Mouse (Mus musculus): ENCODE measurements at regions not wholly inside any gene's neighbourhood (a gene's known extent, or its start where the extent isn't known, plus 50 kb on each side); places are given as distances from the start of the nearest gene placed in this dataset.
A peak's percentile ranks its signal among the peaks of the same experiment; 100 is the strongest.

- no peaks in the 10 kb centered on the region for H3K79me2 ChIP-seq (ENCODE audit: control insufficient read depth, insufficient read depth, low read length)
- peak; percentile 22 for DNase-seq (ENCODE audit: extremely low read depth, low read depth, low spot score)
- H3K4me1 ChIP-seq (ENCODE audit: control insufficient read depth, insufficient read depth, low read length): no peaks in the 10 kb centered on the region
- no peak overlapping the region for H3K9ac ChIP-seq (ENCODE audit: low read depth, low read length)
- H3K27me3 ChIP-seq (ENCODE audit: control insufficient read depth, insufficient read depth, low read length): no peaks in the 10 kb centered on the region
- H3K27ac ChIP-seq (replicated peaks; ENCODE audit: insufficient read depth, low read depth, low read length): no peak overlapping the region
- H3K36me3 ChIP-seq (ENCODE audit: control insufficient read depth, insufficient read depth, low read length): no peaks in the 10 kb centered on the region
- WGBS: 53% methylated on average over 11 of the region's 11 CpGs
- TF ChIP-seq POLR2A (IDR thresholded peaks at IDR 0.05; ENCODE audit: extremely low read depth, insufficient read depth, low read length): no peak
- peak; percentile 66 for TF ChIP-seq CTCF (IDR thresholded peaks at IDR 0.05; ENCODE audit: low read depth, low read length)
- H3K4me3 ChIP-seq (ENCODE audit: insufficient read depth, low read depth, low read length): no peak overlapping the region
Measured at GRCm38 (mm10) chr11:45678666-45679292, 173.1 kb upstream of the Clint1 start.

GRCm38 (mm10) chr11:45679293-45679673, 172.6 kb upstream of the Clint1 start:
- no peak overlapping the region for H3K4me3 ChIP-seq (ENCODE audit: insufficient read depth, low read depth, low read length)
- no peaks in the 10 kb centered on the region for H3K79me2 ChIP-seq (ENCODE audit: control insufficient read depth, insufficient read depth, low read length)
- H3K4me1 ChIP-seq (ENCODE audit: control insufficient read depth, insufficient read depth, low read length): no peaks in the 10 kb centered on the region
- H3K27ac ChIP-seq (replicated peaks; ENCODE audit: insufficient read depth, low read depth, low read length): no peak overlapping the region
- H3K36me3 ChIP-seq (ENCODE audit: control insufficient read depth, insufficient read depth, low read length): no peaks in the 10 kb centered on the region
- WGBS: 82% methylated on average over 9 of the region's 9 CpGs
- no peak for DNase-seq (ENCODE audit: extremely low read depth, low read depth, low spot score)
- no peaks in the 10 kb centered on the region for H3K27me3 ChIP-seq (ENCODE audit: control insufficient read depth, insufficient read depth, low read length)
- H3K9ac ChIP-seq (ENCODE audit: low read depth, low read length): no peak overlapping the region
- no peak for TF ChIP-seq CTCF (IDR thresholded peaks at IDR 0.05; ENCODE audit: low read depth, low read length)
- no peak for TF ChIP-seq POLR2A (IDR thresholded peaks at IDR 0.05; ENCODE audit: extremely low read depth, insufficient read depth, low read length)

GRCm38 (mm10) chr11:45685571-45685970, 166.3 kb upstream of the Clint1 start:
- H3K79me2 ChIP-seq (ENCODE audit: control insufficient read depth, insufficient read depth, low read length): no peaks in the 10 kb centered on the region
- no peak overlapping the region for H3K27ac ChIP-seq (replicated peaks; ENCODE audit: insufficient read depth, low read depth, low read length)
- H3K27me3 ChIP-seq (ENCODE audit: control insufficient read depth, insufficient read depth, low read length): no peaks in the 10 kb centered on the region
- TF ChIP-seq CTCF (IDR thresholded peaks at IDR 0.05; ENCODE audit: low read depth, low read length) (no peak), POLR2A (IDR thresholded peaks at IDR 0.05; ENCODE audit: extremely low read depth, insufficient read depth, low read length) (no peak)
- 91% methylated on average over 5 of the region's 5 CpGs for WGBS
- no peak overlapping the region for H3K9ac ChIP-seq (ENCODE audit: low read depth, low read length)
- DNase-seq (ENCODE audit: extremely low read depth, low read depth, low spot score): no peak
- no peaks in the 10 kb centered on the region for H3K36me3 ChIP-seq (ENCODE audit: control insufficient read depth, insufficient read depth, low read length)
- H3K4me3 ChIP-seq (ENCODE audit: insufficient read depth, low read depth, low read length): no peak overlapping the region
- H3K4me1 ChIP-seq (ENCODE audit: control insufficient read depth, insufficient read depth, low read length): no peaks in the 10 kb centered on the region

- H3K27ac ChIP-seq (replicated peaks; ENCODE audit: insufficient read depth, low read depth, low read length): no peak overlapping the region
- H3K9ac ChIP-seq (ENCODE audit: low read depth, low read length): no peak overlapping the region
- TF ChIP-seq CTCF (IDR thresholded peaks at IDR 0.05; ENCODE audit: low read depth, low read length) (no peak), POLR2A (IDR thresholded peaks at IDR 0.05; ENCODE audit: extremely low read depth, insufficient read depth, low read length) (no peak)
- no peak for DNase-seq (ENCODE audit: extremely low read depth, low read depth, low spot score)
- H3K4me3 ChIP-seq (ENCODE audit: insufficient read depth, low read depth, low read length): no peak overlapping the region
- no peaks in the 10 kb centered on the region for H3K36me3 ChIP-seq (ENCODE audit: control insufficient read depth, insufficient read depth, low read length)
- no peaks in the 10 kb centered on the region for H3K79me2 ChIP-seq (ENCODE audit: control insufficient read depth, insufficient read depth, low read length)
- H3K4me1 ChIP-seq (ENCODE audit: control insufficient read depth, insufficient read depth, low read length): no peaks in the 10 kb centered on the region
- 43% methylated on average over 6 of the region's 6 CpGs for WGBS
- no peaks in the 10 kb centered on the region for H3K27me3 ChIP-seq (ENCODE audit: control insufficient read depth, insufficient read depth, low read length)
Measured at GRCm38 (mm10) chr11:45693206-45693605, 158.6 kb upstream of the Clint1 start.

GRCm38 (mm10) chr11:45701506-45701905, 150.3 kb upstream of the Clint1 start:
- Histone ChIP-seq H3K4me1 (ENCODE audit: control insufficient read depth, insufficient read depth, low read length) (no peaks in the 10 kb centered on the region), H3K36me3 (ENCODE audit: control insufficient read depth, insufficient read depth, low read length) (no peaks in the 10 kb centered on the region), H3K4me3 (ENCODE audit: insufficient read depth, low read depth, low read length) (no peak overlapping the region), H3K79me2 (ENCODE audit: control insufficient read depth, insufficient read depth, low read length) (no peaks in the 10 kb centered on the region), H3K27me3 (ENCODE audit: control insufficient read depth, insufficient read depth, low read length) (0 out of 2 replicates have a peak, but pooled peaks cover 2% of the 10 kb centered on the region), H3K27ac (replicated peaks; ENCODE audit: insufficient read depth, low read depth, low read length) (no peak overlapping the region), H3K9ac (ENCODE audit: low read depth, low read length) (no peak overlapping the region)
- TF ChIP-seq CTCF (IDR thresholded peaks at IDR 0.05; ENCODE audit: low read depth, low read length): no peak
- TF ChIP-seq POLR2A (IDR thresholded peaks at IDR 0.05; ENCODE audit: extremely low read depth, insufficient read depth, low read length): no peak
- DNase-seq (ENCODE audit: extremely low read depth, low read depth, low spot score): no peak
- 67% methylated on average over 3 of the region's 3 CpGs for WGBS

- H3K27ac ChIP-seq (replicated peaks; ENCODE audit: insufficient read depth, low read depth, low read length): no peak overlapping the region
- H3K79me2 ChIP-seq (ENCODE audit: control insufficient read depth, insufficient read depth, low read length): no peaks in the 10 kb centered on the region
- 79% methylated on average over 3 of the region's 3 CpGs for WGBS
- no peak for TF ChIP-seq CTCF (IDR thresholded peaks at IDR 0.05; ENCODE audit: low read depth, low read length)
- no peak for TF ChIP-seq POLR2A (IDR thresholded peaks at IDR 0.05; ENCODE audit: extremely low read depth, insufficient read depth, low read length)
- H3K4me3 ChIP-seq (ENCODE audit: insufficient read depth, low read depth, low read length): no peak overlapping the region
- 0 out of 2 replicates have a peak, but pooled peaks cover 2% of the 10 kb centered on the region for H3K27me3 ChIP-seq (ENCODE audit: control insufficient read depth, insufficient read depth, low read length)
- H3K4me1 ChIP-seq (ENCODE audit: control insufficient read depth, insufficient read depth, low read length): no peaks in the 10 kb centered on the region
- H3K9ac ChIP-seq (ENCODE audit: low read depth, low read length): no peak overlapping the region
- no peak for DNase-seq (ENCODE audit: extremely low read depth, low read depth, low spot score)
- no peaks in the 10 kb centered on the region for H3K36me3 ChIP-seq (ENCODE audit: control insufficient read depth, insufficient read depth, low read length)
Measured at GRCm38 (mm10) chr11:45702916-45703315, 148.9 kb upstream of the Clint1 start.
